Mouse (Mus musculus) ovary, adult 18-20 months (tissue): ENCODE results near the gene Irgm2.
"Not testable (repeated sequence)": the region's sequence is repeated elsewhere in the genome, so short reads cannot be mapped to it uniquely, and the experiment has no call there.

ENCODE experiments used
- DNase-seq: peaks from one replicate; pipeline ENCODE4 v3.0.0; 2022; ENCODE audit warnings: low spot score, mixed read lengths

Irgm2 gene

DNA sequence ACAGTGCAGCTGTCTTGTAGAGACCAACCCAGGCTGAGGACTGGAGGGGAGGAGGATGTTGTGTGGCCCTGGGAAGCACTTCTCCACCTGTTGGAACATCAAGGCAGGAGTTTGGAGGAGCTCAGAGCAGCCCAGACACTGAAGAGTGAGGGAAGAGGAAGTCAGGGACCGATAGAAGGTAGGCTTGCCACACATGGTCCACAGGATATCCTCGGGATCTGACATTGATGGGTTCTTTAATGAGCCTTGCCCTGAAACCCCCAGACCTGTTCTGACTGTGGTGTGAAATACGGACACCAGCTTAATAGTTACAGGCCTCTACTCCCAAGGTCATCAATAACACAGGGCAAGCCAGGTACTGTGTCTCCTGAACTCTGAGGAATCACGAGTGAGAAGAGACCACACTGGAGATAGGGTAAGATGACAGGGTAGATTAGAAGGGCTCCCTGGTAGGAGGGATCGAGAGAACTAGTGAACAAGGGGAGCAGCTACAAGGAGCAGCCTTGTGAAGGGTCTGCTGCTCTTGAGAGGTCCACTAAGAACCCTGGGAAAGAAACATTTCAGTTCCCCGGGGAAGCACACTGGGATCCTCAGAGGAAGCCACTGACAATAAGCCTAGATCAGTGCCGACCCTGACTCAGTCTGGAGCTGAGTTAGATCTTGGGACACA is 14.4 kb downstream of the Irgm2 start:
- DNase-seq: no peak

DNA sequence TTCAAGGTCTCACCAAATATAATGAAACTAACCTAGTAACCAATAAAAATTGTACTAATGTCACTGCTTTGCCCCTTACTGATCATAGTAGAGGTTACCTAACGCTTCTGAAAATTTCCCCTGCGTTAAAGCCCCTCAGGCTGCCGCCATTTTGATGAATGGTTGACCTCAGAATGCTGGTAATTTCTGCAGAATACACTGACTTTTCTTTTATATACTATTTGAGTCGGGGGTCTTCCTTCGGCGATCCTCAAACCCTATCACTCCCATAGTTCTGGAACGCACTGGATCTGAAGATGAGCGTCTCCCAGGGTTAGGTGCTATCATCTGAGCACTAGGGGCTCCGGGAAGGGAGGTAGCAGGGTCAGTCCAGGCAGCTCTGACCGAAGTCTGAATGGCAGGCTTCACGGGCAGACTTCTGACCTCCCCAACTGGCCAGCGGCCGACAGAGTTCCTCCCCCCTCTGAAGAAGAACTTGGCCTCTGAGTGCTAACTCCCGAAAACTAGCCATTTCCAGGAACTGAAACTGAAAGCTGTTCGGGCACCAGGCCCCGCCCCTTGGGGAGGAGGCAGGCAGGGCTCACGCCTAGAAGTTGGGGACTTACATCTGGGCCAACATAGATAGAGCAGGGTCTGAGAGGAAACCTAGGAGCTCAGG is 15.1 kb downstream of the Irgm2 start:
- peak; percentile 85 for DNase-seq

DNA sequence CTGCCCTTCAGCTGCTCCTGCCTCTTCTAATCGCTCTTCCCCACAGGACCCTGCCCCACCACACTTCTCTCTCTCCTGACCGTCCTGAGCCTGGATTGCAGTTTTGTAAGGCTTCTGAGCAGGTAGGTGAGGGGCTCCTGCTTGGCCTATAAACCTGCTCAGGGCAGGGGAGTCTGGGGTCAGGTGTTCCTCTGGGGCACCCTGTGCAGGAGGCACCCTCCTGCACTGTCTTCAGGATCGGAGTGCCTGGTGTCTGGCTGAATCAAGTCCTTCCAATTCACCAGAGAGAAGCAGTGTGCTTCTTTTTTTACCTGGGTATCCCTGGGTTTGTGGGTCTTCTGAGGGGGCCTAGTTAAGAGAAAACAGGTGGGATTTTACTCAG is 15.6 kb downstream of the Irgm2 start:
- DNase-seq: not testable (repeated sequence)

DNA sequence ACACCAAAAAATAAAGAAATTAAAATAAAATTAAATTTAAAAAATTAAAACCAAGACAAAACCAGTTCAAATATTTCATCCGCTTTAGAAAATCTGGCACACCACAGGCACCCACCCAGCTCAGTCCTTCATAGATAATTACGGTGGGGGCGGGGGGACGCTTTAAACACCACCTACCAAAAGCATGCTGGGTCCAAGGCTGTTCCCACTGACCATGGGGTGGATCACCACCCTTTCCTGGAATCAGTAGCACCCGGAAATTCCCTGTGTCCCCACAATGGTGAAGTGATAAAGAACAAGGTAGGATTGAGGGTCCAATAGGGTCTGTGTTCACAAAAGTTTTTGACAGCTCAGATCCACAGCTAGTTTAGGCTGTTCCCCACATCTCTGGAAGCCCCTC is 16.4 kb downstream of the Irgm2 start:
- DNase-seq: no peak

DNA sequence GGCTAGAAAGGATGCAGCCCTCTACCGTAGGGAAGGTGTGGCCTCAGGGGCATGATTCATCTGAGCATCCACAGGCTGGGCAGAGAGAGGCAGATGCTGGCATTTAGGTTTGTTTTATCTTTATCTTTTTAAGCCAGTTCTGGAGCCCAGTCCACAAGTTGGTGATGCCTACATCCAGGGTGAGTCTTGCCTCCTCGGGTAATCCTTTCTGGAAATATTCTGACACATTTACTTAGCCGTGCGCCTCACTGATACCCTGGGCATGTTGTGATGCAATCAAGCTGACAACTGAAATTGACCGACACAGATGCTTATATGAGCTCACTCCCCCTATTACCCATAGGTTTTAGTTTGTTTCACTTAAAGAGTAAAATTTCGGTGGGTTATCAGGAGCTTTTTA is 17.4 kb downstream of the Irgm2 start:
- no peak for DNase-seq

DNA sequence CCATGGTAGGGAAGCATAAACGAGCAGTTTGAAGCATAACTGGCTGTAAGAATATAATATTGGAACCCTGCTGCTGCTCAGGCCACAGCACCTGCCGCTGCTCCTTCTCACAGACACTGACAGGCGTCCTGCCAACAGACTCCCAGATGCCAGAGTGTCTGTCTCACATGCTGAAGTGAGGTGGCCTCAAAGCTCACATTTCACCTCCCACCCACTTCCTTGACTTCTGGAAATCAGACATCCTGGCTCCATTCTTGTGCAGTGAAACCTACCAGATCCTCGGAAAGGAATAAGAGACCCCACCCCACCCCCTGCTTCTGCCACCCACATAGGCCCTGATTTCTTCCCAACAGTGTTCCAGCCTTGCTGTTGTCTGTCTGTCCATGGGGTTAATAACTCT is 24.3 kb downstream of the Irgm2 start:
- DNase-seq: no peak

DNA sequence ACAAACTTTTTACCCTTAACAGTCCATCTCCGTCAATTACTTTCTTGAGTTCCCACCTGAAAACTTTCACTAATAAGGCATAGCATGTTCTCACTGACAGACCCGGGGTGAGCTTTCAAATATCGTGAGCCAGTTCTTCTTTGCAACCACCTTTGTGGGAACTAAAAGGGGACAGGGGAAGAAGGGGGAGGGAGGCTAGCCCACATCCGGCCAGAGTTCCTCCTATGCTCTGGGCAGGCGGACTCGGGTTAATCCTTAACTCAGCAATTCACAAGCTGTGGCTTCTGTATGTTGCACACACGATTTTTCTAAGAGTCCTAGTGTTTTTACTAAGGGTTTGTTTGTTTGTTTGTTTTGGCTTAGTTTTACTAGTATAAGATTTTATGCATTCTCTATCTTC is 24.9 kb downstream of the Irgm2 start:
- no peak for DNase-seq

DNA sequence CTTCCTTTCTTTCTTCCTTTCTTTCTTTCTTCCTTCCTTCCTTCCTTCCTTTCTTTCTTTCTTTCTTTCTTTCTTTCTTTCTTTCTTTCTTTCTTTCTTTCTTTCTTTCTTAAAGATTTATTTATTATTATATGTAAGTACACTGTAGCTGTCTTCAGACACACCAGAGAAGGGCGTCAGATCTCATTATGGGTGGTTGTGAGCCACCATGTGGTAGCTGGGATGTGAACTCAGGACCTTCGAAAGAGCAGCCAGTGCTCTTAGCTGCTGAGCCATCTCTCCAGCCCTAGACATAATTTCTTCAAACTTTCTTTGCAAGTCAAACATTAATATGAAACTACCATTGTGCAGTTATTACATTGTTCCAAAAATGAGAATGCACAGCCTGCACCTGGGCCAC is 25.5 kb downstream of the Irgm2 start:
- DNase-seq: not testable (repeated sequence)

DNA sequence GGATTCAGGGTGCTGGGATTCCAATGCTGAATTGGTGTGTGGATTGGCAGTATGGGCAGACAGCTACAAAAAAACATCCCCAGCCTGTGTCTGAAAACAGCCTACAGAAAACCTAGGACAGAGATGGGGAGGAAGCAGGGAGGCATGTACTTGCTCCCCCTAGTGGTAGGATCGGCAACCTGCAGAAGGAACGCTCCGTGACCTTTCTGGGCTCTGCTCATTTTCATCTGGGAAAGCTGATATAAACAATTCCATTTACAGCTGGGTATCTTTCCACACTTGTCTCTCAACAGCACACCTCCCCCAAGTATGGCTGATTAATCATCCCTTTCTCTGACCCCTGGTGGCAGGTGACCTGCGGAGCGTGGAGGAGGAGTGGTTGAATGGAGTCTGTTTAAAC is 26.2 kb downstream of the Irgm2 start:
- peak; percentile 39 for DNase-seq

DNA sequence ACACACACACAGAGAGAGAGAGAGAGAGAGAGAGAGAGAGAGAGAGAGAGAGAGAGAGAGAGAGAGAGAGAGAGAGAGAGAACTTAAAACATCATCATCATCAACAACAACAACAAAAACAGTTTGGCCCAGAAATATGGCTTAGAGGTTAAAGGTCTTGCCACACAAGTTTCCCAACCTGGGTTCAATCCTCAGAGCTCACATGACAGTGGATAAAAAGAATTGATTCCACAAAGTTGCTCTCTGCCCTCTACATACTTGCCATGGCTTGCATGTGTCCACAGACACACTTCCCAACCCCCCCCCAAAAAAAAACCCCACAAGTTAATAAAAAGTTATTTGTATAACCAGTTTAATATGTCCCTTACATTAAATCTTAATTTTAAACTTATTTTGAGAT is 27.0 kb downstream of the Irgm2 start:
- DNase-seq: no peak

DNA sequence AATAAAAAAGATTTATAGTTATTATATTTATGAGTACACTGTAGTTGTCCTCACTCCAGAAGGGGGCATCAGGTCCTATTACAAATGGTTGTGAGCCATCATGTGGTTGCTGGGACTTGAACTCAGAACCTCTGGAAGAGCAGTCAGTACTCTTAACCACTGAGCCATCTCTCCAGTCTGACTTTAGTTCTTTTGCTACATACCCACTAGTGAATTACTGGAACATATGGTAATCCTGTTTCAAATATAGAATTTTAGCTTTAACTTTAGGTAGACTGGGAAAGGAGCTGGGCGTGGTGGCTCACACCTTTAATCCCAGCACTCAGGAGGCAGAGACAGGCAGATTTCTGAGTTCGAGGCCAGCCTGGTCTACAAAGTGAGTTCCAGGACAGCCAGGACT is 28.6 kb downstream of the Irgm2 start:
- not testable (repeated sequence) for DNase-seq

DNA sequence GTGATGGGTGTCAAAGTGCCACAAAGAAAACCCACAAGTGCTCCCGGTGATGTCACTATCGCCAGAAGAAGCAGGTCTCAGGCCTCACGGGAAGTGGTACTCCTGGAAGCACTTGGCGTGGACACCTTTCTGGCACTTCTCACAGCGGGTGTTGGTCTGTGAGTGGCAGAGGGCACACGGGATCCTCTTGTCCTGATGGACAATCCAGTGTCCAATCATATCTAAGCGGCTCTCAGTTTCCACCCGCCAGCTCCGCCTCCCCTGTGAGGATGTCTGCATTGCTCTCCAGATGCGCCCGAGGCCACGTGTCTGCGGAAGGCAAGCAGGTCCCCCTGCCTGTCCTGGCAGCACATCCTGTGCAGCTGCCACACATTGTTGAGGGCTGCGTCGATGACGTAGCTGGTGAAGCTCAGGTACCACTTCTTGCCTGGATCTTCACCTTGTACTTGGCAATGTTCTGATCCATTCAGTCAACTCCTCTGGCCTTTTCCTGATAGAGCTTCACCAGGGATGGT is 31.0 kb downstream of the Irgm2 start:
- no peak for DNase-seq

DNA sequence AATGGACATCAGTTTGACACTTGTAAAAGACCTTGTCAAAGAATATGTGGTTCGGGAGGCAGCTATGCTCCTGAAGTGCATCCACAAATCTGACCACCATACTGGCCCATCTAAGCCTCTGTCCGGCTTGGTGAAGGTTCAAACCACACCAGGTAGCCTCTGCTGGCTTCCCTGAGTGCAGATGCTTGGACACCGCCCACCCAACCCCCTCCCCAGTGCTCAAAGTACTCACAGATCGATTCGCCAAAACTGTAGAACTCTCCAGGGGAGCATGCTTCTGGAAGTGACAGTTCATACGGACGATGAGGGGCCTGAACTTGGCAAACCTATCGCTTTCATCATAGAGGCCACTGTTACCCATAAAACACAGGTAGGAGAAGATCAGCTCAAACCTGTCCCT is 31.7 kb downstream of the Irgm2 start:
- DNase-seq: no peak

DNA sequence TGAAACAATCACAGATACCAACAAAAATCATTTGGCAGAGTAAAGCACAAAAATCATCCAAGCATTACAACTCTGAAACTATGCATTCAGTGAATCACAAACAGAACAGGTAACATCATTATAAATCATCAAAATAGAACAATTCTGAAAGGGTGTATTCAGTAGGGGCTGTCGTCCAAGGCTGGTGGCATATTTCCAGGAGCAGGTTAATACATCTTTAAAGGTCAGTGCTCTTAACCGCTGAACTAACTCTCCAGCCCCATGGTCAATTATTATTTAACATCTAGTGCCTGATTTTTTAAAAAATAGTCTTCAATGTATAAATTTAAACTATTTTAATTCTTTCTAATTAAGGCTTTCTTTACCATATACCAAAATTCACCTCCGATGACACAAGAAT is 35.1 kb downstream of the Irgm2 start:
- not testable (repeated sequence) for DNase-seq

DNA sequence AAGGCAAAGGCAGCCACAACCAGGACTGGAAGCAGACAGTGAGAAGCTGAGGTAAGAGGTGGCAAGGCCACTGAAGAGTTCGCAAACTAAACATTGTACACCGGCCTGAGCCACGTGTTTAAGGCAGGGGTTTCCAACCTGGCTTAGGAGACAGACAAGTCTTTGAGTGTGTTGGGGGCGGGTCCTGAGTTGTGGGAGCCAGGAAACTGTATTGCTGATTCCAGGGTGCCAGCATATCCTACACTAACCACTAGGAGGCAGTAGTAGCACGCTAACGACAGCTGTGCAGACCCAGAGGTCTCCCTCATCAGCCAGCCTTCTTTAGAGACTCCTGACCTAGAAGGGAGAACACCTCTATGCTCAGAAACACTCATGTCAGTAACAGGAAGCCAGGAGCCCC is 35.7 kb downstream of the Irgm2 start:
- DNase-seq: no peak

DNA sequence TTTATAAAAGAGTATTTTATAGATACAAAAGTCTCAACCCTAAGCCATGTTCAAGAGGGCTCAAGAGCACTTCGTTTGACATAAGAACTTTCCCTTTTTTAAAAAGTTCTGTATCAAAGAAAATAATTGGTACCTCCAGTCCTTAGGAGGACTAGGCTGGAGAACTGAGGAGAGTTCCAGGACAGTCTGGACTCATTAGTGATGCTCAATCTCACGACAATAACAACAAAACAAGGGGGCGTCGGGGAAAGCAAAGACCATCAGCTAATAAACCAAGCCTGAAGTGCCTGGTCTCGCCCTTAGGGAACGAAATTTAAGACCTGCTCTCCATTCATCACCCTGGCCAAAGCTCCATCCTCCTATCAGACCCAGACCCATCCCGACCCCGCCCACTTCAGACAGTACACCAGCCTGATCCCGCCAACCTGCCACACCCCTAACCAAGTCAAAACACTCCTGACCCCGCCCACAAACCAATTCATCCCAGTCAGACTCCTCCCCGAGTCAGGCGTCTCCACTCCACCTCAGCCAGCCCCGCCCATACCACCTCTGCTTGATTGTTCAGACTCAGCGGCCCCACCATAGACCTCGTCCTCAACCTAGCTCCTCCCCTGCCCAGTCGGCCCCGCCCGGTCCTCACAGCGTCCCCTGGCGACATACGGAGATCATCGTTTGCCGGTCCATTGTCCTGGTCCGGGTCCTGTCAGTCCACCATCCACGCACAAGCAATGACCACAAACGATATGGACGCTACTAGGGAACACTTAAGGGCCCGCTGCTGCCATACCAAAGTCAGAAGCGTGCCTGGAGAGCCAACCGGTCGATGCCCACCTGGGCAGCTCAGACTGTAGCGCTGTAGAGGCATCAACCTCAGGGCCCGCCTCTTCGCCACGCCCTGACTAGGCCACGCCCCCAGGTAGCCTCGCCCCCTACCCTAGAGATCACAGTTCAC is 39.7 kb downstream of the Irgm2 start:
- DNase-seq: peak; percentile 60

DNA sequence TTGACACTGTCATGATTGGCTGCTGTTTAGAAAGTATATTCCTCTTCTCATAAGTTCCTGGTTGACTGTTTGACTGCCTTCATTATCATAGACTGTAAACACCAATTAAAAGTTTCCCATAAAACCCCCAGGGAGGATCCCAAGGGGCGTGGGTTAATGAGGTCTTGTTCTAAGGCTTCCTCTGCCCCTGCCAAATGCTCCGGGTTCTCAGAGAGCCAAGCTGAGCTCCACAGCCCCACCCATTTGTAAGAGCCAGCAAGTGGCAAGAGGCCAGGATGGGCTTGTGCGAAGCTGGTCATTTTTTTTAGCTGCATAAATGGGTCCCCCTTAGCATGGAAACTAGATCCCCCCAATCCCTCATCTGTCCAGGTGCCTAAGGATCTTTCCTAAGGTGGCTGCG is 47.9 kb downstream of the Irgm2 start:
- DNase-seq: no peak

DNA sequence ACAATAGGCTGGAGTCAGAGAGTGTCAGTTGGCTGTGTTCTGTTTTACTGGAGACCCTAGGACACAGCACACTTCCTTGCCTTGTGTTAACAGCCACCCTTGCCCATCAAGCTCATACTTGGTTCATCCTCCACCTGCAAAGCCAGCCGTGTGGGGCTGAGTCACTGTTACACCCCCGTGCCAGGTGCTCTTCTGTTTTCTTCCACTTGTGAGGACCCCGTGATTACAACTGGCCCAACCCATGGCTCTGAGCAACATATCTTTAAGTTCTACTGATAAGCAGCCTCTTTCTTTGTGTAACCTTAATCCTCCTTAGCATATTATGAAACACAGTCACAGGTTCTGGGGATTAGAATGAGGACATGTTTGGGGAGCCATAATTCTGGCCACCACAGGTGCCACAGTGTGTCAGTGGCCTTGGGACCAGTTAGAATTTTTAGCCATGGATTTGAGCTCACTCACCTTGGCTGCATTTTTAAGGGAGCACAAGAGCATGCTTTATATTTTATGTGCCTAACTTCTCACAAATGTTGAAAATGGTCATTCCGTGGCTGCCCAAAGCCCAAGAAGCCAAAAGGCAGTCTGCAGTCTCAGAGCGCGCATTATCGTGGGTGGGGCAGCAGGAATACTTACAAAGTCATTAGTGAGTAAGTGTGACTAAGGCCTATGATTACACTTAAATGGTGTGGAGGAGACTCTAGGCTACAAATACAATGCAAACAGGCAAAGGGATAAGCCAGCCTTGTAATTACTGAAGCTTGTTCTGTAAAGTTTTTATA is 50.0 kb downstream of the Irgm2 start:
- DNase-seq: no peak

DNA sequence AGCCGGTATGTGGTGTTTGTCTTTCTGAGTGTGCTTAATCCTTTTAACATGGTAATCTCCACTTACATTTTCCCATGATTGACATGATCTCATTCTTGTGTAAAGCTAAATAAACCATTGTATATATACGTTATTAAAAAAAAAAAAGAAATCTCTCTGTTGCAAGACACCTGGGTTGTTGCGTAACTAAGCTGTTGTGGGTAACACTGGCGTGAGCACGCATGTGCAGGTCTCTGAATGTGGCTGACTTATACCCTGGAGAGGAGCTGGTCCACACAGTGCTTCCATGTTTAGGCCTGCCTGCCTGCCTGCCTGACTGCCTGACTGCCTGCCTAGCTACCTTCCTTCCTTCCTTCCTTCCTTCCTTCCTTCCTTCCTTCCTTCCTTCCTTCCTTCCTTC is 51.1 kb downstream of the Irgm2 start:
- DNase-seq: no peak

DNA sequence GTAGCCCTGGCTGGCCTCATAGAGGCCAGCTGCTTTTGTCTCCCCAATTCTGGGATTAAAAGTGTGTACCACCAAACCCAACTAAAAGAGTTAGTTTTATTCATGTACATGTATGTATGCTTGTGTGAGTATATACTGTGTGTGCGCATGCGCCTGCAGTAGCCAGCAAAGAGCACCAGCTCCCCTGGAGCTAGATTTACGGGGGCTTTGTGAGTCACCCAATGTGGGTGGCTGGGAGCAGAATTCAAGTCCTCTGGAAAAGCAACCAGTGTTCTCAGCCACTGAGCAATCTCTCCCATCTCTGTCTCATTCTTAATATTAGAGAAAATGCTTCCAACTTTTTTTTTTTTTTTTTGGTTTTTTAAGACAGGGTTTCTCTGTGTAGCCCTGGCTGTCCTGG is 55.0 kb downstream of the Irgm2 start:
- no peak for DNase-seq

DNA sequence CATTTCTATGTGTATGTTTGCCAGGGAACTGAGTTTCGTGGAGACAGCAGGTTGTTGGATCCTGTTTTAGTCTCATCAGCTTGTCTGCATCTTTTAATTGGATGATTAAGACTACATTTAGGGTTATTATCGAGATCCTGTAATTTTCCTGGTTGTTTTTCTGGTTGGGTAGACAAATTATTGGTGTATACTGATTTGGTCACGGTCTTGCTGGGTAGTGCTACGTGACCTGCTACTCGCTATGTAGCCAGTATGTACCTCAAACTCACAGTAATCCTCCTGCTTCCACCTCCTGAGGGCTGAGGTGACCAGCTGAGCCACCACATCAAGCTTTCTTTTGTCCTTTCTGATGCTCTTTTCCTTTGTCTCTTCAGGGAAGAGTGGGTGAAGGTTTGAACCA is 58.4 kb downstream of the Irgm2 start:
- DNase-seq: no peak

DNA sequence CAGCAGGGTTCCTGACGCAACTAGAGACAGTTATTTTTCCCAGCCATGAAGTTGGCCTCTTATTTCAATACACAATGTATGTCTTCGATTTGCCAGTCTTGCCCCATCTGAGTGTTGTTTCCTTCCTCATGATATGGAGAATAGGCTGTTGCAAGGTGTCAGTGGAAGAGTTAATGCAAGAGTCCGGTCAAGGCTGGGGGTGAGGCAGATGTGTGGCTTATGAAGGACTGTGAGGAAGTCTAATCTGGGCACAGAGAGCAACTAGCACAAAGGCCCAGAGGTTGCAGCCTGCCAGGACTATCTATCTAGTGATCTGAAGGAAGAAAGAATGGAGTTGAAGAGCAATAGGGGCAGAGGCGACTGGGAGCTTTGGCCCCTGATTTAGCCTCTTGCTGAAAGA is 60.7 kb downstream of the Irgm2 start:
- no peak for DNase-seq
